Mouse (Mus musculus): ENCODE measurements around the gene Tas2r138.

The Tas2r138 gene

DNA sequence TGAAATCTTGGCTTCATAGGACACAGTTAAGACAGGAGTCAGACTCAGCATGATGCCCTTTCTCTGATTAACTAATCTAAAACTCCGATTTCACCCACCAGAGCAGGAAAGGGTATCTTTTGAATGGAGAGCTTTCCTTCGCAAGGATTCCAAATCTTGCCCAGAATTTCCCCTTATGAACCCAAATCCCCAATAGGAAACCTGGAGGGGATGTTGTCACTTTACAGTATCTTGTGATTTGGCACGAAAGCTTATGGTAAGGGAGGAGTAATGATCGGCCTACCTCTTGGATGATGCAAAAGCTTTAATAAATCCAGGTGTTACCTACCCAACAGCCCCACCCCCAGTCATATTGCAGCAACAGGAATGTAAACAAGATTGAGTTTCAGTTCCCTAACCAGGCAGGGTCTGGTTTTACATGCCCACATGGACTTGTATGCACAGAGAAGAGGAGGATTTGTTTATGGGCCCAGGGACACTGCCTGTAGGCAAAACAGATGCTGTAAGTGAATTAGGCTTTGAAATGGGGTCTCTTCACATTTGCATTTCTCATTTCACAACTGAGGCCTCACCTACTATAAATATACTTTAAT, at the start of gene Tas2r138:
Gene Tas2r138, minus strand, starts transcription at position 51 of the 593 bp plus-strand sequence.
- DNase-seq (ENCODE audit: low read depth, low spot score) = no peak

DNA sequence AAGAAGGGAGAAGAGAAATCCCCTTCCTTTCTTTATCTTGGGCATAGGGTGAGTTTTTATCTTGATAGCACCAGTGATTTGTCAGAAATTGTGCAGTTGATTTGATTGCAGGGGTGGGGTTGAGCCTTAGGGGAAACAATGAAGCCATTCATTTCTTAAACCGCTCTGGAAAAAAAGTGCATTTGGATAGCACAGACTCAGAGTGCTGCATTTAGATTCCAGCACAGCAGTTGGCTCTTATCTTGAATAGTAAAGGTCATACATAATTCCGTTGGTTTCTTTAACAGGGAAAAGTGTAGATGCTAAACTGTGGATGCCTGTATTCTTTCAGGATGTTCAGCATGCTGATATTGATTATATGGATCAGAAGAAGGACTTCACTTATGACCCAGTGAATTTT, 47.8 kb upstream of the Tas2r138 start:
- DNase-seq (ENCODE audit: low read depth, low spot score) = no peak

DNA sequence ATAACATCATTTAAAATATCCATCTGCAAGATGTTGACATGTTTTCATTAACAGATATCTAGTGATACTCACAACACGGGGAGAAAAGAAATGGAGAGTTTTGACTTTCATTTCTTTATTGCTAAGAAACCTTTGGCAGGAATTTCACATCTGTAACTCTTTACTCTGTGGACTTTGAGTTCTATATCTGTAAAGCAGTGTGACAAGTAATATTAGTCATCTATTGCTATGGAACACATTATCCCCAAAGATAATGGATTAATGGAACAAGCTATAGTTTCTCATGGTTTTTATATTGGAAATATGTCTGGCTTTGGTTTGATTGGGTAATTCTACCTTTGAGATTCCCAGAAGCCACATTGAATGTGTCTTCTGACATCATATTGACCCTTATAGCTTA, 37.8 kb upstream of the Tas2r138 start:
- DNase-seq (ENCODE audit: low read depth, low spot score) = no peak

DNA sequence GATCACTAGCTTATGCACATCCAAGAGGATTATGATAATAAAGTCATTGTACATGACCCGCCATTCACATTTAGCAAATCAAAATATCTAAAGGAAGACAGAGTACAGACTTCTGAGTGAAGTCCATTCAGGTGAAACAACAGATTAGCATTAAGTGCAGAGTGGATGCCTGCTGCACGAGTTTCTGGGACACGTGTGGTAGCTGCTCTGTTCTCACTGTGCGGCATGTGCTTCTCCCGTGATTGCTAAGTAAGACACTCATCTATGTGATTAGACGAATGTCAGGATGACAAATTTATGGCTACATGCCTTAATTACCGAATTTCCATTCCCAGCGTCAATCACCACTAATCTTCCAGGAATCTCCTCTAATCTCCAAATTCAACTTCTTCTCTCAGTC, 32.6 kb upstream of the Tas2r138 start:
- DNase-seq (ENCODE audit: low read depth, low spot score) = no peak

DNA sequence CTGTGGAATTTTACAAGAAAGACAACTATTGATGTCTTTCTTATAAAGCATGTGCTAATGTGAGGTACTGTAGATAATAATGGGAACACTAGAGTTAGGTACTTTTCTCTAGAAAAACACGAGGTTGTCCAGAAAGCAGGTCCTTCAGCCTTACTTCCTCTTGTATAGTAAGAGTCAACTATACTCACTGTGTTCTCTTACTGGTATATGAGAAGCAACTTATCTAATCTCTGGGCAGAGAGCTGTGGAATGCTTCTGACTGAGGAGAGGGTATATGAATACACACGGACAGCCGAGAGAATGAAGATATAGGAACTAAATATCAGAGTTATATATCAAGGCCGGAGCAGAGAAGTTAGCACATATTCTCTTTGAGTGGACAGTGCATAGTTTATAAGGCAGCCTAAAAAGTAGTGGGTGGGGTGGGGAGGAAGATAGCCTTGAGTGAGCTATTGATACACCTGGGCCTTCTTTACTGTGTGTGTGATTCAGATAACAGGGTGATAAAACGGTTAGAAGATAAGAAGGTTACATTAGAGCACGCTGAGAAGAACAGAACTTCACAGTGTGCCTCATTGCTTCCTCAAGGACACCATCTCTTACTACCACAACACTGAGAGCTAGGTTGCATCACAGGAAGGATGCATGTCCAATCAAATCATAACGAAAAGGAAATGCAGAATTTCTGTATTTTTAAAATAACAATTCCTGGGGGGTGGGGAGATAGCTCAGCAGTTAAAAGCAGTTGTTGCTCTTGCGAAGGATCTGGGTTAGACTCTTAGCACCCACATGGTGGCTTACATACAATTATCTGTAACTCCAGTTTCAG, 27.8 kb upstream of the Tas2r138 start:
- DNase-seq (ENCODE audit: low read depth, low spot score) = no peak

DNA sequence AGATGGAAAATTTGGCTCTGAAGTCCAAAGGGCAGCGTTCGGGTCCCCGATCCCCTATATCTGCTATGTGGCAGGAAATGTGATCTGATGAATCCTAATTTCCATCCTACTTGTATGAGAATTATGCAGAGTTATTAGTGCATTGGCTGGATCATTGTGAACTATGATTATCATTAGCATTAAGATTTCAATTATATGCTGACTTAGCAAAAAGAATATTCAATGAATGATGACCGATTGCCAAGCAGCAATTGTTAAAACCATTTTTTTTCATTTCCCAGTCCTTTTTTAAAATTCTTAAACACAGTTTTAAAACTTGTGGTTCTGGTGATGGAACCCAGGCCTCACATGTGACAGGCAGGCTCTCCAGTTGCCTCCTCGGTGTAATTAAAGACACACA, 24.6 kb upstream of the Tas2r138 start:
- DNase-seq (ENCODE audit: low read depth, low spot score) = no peak

DNA sequence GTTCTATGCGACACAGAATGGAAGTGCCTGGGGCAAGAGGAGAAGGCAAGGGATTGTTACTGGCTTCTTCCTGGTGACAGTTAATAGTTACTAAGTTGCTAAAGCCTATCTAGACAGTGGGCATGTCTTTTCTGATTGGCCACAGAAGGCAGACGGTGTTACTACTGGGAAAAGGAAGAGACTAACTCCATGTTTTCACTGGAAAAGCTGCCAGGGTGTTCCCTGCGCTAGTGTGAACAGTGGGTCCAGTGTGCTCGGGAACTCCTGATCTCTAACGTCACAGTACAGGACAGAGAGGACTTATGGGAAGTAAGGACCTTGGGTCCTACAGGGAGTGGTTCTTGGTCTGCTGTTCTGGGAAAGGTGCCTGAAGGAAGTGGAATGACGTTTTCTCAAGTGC, 22.4 kb upstream of the Tas2r138 start:
- no peak for DNase-seq (ENCODE audit: low read depth, low spot score)

DNA sequence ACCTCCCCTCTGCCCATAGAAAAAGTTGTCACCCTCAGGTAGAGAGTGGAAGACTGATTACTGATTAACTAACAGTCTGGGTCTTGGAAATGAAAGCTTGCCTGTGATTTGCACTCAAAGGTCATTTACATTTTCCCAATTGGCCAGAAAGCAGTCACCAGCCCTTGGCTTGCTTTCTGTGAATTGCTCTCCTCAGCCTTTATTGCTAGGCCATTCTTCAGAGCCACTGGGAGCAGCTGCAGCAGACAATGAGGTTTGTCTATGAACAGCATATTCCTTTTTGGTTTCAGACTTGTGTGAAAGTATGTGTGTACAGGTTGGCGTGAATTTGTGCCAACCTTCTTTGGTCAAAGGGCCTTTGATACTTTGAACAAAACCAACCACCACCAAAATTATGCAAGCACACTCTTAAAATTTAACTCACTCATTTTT, 21.5 kb upstream of the Tas2r138 start:
- no peak for DNase-seq (ENCODE audit: low read depth, low spot score)

DNA sequence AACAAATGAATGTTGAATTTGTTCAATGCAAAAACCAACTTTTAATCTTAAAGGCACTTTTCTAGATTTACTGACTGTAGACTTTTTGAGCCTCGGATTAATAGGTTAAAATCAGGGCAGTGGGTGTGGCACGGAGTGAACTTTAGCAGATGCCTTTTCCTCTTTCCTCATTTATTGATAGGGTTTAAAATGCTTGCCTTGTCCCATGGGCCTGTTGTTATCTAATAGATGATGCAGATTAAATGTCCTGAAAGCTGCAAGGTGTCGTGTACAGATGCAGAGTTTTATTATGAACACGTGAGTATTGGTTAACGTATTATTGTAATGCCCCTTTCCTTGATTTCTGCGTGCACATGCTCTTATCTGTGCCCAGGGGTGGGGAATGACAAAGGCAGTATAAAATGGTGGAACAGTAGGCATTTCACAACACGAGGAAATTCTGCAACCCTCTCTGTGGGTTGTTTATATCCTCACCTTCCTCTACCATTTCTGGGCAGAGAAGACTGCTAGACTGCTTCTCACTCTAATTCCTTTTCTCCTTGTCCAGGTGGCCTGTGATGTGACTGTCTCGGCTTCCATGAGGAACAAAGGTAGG, 15.4 kb upstream of the Tas2r138 start, which contains the start of gene Mgam:
Gene Mgam, plus strand, starts transcription at position 426 of the 595 bp plus-strand sequence.
- DNase-seq (ENCODE audit: low read depth, low spot score) = no peak

DNA sequence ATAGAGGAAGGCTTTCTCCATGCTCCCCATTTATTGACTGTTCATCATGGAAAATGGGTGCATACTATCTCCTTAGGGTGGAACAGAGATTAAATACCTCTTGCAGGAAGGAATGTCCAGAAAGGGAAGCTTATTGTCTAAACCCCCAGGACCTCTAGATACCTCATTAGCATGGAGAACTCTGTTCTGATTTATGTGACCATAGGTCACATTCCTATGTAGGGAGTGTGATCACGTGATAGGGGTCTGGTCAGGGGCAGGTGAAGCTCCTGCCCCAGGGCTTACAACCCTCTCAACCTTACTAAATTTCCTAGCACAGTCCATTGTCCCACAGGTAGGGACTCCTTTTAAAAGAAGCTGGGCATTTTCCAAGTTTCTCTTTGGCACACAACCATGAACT, 13.0 kb upstream of the Tas2r138 start:
- DNase-seq (ENCODE audit: low read depth, low spot score) = no peak

DNA sequence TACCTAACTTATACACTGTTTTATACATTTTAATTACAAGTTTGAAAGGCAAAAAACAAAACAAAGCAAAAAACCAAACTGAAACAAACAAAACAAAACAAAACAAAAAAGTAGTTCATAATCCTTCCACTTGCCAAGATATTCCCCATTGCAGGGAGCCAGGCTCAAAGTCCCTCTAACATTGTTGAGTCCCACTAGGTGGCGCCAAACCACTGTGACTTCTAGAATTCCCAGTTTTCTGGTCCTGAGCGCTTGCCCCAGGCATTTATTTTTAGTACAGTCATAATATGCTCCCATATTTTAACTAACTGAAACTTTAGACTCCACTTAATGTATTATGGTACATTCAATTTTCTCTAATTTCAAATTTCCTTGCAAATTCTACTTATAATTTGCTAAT, 4.9 kb upstream of the Tas2r138 start:
- DNase-seq (ENCODE audit: low read depth, low spot score) = peak; percentile 22

DNA sequence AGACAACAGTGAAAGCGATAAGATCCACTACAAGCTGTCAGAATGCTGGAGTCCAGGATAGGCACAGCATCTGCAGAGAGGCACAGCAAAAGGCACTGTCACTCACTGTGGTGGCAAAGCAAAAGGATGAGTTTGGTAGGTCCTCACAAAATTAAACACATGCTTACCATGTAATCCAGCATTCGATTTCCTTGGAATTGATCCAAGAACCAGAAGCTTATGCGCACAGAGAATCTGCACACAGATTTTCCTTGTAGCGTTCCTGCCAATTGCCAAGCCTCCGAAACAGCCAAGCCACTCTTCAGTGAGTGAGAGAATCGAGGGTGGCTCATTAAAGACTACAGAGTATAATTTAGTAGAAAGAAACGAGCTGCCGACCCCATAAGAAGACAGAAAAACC, 2.9 kb downstream of the Tas2r138 start:
- no peak for DNase-seq (ENCODE audit: low read depth, low spot score)

DNA sequence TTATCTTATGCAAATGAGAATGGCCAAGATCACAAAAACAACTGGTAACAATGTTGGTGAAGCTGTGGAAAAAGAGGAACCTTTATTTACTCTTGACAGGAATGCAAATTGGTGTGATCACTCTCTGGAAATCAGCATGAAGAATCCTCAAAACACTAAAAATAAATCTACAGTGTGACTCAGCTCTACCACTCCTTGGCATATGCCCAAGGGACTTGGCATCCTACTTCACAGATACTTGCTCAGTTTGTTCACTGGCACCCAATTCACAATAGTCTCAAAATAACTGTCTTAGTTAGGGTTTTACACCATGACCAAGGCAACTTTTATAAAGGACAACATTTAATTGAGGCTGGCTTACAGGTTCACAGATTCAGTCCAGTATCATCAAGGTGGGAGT, 5.7 kb downstream of the Tas2r138 start:
- no peak for DNase-seq (ENCODE audit: low read depth, low spot score)

DNA sequence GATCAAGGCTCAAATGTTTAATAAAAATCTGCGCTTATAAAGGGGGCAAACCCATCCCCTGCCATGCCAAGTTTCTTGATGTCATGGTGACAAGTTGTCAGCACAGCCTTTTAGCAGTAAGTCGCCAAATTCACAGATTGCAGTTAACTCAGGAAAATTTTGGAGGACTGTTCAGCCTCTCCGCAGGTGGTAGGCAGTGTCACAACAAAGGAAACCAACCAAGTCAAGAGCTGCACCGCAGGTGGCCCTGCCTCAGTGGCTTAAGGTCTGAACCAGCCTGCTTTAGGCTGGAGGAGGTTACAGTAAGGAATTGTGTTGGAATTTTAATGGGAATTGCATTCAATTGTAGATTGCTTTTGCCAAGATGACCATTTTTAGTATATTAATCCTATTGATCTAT, 14.6 kb downstream of the Tas2r138 start:
- DNase-seq (ENCODE audit: low read depth, low spot score) = peak; percentile 5

DNA sequence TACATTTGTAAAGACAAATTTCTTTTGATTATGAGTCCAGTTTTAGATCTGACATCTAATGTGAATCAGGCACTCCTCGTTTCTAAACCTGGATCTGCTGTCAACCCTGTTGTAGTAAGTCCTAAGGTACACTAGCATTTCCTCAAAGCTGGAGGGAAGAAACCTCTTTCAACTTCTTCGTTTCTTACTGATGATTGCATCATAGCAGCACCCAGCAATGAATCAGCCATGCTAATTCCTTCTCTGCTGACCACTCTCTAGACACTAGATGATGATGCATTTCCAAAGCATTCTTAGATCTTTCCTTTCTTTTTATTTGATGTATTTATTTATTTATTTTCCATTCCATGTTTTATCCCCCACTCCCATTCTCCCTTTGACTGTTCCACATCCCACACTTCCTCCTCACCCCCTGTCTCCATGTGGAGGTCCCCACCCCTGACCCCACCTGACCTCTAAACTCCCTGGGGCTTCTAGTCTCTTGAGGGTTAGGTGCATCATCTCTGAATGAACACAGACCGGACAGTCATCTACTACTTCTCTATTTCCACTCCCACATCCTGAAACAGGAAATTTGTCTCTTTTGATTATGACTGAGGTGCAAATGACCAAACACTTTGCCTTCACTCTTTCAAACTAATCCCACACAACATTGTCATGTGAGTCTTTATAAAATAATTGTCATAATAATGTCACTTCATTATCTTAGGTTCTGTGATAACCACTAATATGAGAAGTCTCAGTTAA, 18.1 kb downstream of the Tas2r138 start:
- DNase-seq (ENCODE audit: low read depth, low spot score) = no peak

DNA sequence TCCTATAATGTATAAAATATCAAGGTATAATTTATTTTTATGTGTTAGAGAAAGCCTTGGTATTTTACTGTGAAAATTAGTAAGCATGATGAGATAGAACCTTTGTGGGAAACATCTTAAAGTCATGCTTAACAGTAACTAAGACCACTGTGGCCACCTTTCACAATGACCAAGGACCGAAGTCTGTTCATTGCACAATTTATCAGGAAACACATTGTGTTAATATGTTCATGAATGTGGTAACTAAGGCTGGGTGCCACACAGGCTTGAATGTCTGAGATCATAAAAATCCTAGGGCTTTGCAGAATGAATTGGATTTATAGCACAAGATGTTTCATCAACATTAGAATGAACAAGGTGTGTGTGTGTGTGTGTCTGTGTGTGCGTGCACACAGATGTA, 24.8 kb downstream of the Tas2r138 start:
- no peak for DNase-seq (ENCODE audit: low read depth, low spot score)

DNA sequence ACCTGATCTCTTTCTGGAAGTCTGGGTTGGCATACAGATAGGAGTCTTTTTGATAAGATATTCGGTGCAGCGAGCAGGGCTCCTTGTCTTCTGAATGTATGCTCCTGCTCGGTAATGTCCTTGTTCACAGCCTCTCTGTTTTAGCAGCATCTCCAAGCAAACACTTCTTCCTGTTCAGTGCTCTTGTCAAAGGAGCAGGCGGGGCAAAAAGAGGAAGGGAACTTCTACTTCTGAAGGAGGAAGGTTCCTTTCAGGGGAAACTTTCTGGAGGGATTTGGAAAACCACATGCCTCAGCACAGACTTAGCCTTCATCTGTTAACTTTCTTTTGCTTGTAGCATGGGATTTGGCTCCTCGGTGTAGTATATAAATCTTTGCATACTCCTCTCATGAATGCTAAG, 27.5 kb downstream of the Tas2r138 start, which contains the start of gene Clec5a:
Gene Clec5a, minus strand, starts transcription at position 177 of the 400 bp plus-strand sequence.
- no peak for DNase-seq (ENCODE audit: low read depth, low spot score)

DNA sequence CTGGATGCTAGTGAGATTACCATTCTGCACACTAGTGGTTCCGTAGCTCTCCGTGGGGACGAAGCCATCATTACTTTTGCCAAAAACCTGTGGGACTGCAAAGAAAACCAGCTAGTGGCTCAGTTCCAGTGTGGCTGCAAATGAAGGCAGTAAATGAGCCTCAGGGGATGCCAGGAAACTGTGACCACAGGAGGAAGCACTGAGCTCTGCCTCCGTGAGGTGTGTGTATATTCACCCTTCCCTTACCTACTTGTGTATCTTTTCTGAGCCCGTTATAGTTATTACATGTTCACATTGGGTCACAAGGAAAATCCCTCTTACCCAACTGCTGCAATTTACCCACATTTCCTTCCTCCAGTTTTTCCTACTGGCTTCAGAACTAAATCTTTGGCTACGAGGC, 28.8 kb downstream of the Tas2r138 start:
- no peak for DNase-seq (ENCODE audit: low read depth, low spot score)

DNA sequence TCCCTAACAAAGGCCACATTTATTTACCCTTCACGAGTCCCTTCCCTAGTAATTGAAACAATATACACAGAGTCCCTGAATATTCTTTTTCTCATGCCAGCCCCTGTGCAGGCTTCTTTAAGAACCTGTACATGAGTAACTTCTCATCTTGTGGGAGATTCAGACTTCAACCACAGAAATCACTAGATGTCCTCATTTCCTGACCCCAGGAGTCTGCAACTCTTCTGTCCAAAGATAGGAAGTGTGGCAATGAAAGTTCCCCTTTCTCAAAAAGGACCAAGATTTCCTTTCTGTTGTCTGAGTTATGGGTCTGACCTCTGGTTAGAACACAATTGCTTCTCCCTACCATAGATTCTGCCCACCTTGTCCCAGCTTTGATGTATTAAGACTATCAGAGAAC, 36.8 kb downstream of the Tas2r138 start:
- DNase-seq (ENCODE audit: low read depth, low spot score) = no peak

DNA sequence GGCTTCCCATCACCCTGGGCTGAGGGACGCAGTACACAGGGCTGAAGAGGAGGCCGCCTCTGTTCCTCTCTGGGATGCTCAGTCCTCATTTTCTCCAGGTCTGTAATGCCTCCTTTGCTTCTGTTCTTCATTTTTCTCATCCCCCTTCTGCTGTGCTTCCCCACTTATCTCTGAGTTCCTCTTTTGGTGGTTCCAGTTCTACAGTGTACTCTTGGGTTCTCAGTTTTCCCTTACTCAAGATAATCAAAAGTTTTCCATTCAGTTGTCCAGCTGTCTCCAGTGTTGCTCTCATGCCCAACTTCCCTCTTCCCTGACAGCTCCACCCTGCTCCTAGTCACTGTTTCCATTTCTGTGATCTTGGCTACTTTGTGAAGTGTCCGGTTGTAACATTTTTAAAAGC, 39.5 kb downstream of the Tas2r138 start:
- no peak for DNase-seq (ENCODE audit: low read depth, low spot score)

DNA sequence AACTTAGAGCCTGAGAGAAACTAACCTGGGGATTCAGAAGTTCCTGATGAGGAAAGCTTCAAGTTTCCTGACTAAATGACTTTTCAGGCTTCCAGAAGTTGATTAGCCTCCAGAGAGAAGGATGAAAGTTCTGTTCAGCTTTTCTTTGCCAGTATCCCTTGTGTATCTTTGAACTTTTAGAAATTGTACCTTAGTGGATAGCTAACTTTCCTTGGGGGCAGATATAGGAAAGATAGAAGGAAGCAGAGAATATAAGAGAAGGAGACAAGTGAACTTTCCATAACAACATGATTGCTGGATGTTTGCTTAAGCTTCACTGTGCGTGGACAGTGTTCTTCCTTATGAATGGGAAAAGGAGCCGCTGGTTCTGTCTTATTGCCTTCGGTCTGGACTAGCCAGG, 43.9 kb downstream of the Tas2r138 start, which contains the start of gene Olfr460:
Gene Olfr460, plus strand, starts transcription at position 301 of the 400 bp plus-strand sequence.
- no peak for DNase-seq (ENCODE audit: low read depth, low spot score)
